Mouse (Mus musculus): Measurements from ENCODE around the gene Rgs6. TPM values are rescaled to one million over a fixed set of nuclear protein-coding genes. Genes with fewer than 3 reads are reported as not detected.

Gene Rgs6
- total RNA-seq, 2 experiments from 2014 or later: 13.7 to 15.8 TPM

- intact Hi-C loops (cut with DNase I): no loop called here
Observed at GRCm38 (mm10) chr12:82822821-82823620, 234.9 kb downstream of the Rgs6 start.

GRCm38 (mm10) chr12:82830333-82830732, 242.2 kb downstream of the Rgs6 start:
- intact Hi-C loops (cut with DNase I): no loop called here
- no peak for DNase-seq

More at GRCm38 (mm10) chr12:82822821-82823620, 234.9 kb downstream of the Rgs6 start:
- no peak for DNase-seq

DNA sequence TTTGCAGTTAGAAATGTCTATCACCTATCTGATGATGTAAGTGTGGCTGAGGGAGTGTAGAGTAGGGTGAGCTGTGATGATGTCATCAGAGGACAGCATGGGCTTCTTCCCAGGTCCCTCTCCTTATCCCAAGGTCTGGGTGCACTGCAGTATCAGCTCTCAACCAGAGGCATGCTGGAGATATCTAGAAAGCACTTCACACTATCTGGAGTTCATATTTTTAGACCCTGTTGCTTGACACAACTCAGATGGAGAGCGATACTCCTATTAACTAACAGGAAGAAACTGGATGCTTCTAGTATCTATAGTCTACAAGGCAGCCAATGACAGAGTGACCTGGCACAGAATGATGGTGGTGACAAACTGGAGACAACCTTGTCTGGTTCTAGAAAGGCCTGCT, 250.5 kb downstream of the Rgs6 start:
- no peak for DNase-seq
- intact Hi-C loops (cut with DNase I): no loop called here

DNA sequence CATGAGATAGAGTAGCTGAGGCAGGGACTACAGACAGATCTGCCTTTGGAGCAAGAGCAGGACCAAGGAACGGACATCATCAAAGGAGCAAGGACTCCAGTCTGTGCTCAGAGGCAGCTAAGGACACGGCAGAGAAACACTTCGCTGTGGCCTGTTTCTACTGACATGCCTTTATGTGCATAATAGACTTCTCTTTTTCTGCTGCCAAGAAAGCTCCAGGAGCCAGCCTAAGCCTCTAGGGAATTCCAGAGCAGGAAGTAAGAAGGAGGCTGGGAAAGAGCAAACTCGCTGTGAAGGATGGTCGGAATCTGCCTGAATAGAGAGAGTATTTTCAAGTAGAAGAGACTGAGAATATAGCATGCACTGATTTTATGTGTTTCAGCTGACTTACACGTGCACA, 253.5 kb downstream of the Rgs6 start:
- intact Hi-C loops (cut with DNase I): loop anchor here (10.0 kb wide), 1 partner anchor 93 kb away; no protein-coding TSS in a partner anchor
- DNase-seq: peak in 1 of 2 experiments; percentile 42

- DNase-seq: no peak
- intact Hi-C loops (cut with DNase I): loop anchor here (10.0 kb wide), 1 partner anchor 86 kb away; no protein-coding TSS in a partner anchor
Observed at GRCm38 (mm10) chr12:82848304-82848872, 260.3 kb downstream of the Rgs6 start.

- no peak for DNase-seq
- intact Hi-C loops (cut with DNase I): no loop called here
Observed at GRCm38 (mm10) chr12:82854902-82855301, 266.8 kb downstream of the Rgs6 start.

DNA sequence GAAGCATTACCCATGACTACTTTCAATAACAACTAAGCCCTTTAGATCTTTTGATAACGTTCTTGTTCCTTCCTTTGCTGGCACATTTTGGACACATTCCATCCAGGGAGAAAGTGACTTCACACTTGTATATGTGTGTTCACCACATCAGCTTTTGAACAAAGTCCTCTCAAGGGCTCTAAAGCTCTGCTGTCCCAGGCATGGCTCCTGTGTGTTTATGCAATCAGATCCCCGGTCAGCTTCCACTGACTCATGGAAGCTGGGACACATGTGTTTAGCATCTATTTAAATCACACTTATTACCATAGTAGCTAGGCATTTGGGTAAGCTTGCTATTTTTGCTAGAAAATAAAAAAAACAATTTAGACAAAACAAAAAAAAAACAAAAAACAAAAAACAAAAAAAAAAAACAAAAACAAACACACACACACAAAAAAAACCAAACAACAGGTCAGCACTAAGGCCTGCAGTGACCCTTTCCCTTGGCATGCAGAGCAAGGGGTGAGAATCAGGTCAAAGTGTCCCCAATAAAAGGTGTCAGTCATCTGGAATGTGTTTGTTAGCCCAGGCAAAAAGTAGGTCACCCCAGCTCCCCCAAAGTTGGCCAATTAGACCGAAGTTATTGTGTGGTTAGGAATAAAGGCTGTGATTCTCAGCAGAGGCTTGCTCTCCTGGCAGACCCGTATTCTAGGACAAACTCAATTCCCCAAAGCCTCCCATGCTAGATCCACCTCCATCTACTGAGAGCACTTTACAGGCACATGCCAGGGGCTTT, 267.4 kb downstream of the Rgs6 start:
- intact Hi-C loops (cut with DNase I): no loop called here
- peak in 1 of 2 experiments; percentile 5 for DNase-seq

DNA sequence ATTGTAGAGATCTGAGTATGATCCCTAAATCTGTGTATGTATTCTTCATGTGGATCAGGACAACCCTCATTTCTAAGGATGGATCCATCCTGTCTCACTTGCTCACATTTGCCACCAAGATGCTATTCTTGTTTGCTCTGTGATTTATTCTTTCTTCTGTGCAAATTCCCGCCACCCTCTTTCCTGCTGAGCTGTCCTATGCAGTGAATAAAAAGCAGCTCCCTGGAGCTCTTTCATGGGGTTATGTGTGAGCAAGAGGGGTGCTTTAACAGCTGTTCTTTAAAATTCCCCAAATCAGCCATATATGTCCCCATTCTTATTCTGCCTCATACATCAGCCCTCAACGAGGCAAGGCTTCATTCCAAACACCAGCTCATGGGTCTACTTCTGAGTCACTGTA, 277.6 kb downstream of the Rgs6 start:
- intact Hi-C loops (cut with DNase I): no loop called here
- DNase-seq: no peak

GRCm38 (mm10) chr12:82880711-82881110, 292.6 kb downstream of the Rgs6 start:
- intact Hi-C loops (cut with DNase I): no loop called here
- no peak for DNase-seq

GRCm38 (mm10) chr12:82883079-82883478, 295.0 kb downstream of the Rgs6 start:
- no peak for DNase-seq
- intact Hi-C loops (cut with DNase I): no loop called here

DNA sequence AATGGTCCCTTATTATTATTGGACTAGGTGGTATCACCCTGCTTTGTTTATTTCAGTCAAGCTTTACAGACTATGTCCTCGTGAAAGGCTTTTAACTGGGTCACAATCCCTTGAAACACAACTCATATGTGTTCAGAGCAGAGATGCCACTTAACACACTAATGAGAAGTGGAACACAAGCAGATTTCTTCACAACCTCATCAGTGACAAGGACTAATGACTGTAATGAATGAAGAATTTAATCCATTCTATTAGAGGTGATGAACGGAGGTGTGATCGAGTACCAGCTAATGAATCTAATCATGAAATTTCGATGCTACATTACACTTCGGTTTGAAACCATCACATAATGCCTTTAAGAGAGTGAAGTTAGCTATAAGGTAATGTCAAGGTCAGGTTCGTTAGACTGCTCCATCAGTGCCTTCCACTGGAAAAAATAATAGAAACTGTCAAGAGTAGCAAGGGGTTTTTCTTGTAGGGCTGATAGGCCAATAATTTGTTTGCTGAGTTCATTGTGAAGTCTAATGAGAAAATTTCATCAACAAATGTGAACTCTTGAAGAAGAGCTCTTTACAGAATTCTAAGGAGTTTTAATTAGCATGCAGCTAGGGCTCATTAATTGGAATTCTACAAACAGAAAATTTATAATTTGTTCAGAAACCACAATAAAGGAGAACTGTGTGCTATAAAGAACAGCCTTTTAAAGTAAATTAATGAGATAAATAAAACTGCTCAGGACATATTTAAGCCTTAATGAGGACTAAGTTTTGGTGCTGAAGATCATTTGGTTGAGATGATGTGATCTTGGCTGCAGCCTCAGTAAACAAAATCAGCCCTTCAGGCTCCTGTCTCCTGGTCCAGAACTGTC, 307.1 kb downstream of the Rgs6 start:
- intact Hi-C loops (cut with DNase I): no loop called here
- no peak for DNase-seq

GRCm38 (mm10) chr12:82905773-82906172, 317.7 kb downstream of the Rgs6 start:
- intact Hi-C loops (cut with DNase I): no loop called here
- DNase-seq: no peak

GRCm38 (mm10) chr12:82910846-82911245, 322.8 kb downstream of the Rgs6 start:
- intact Hi-C loops (cut with DNase I): no loop called here
- no peak for DNase-seq

DNA sequence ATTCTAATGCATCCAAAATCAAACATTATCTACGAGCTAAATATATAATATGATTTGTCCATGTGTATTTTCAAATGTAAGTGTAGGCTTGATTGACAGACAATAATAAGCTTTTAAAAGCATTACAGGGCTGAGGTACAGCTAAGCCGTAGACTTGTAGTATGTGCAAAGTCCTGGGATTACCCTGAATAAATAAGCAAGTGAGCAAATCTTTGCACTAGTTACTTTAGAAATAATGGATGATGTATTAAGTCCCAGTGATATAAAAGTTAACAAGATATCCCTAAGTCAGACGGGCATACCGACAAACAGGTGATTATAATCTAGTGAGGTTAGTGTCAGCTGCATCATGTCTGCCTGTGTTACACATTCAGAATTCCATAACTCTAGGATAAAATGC, 326.0 kb downstream of the Rgs6 start:
- intact Hi-C loops (cut with DNase I): no loop called here
- no peak for DNase-seq

- intact Hi-C loops (cut with DNase I): no loop called here
- DNase-seq: no peak
Observed at GRCm38 (mm10) chr12:82920146-82920545, 332.1 kb downstream of the Rgs6 start.

- intact Hi-C loops (cut with DNase I): no loop called here
- no peak for DNase-seq
Observed at GRCm38 (mm10) chr12:82921287-82922015, 333.4 kb downstream of the Rgs6 start.

- intact Hi-C loops (cut with DNase I): no loop called here
Observed at GRCm38 (mm10) chr12:82922856-82923506, 334.9 kb downstream of the Rgs6 start.

GRCm38 (mm10) chr12:82932706-82933461, 344.8 kb downstream of the Rgs6 start:
- intact Hi-C loops (cut with DNase I): loop anchor here (10.0 kb wide), 1 partner anchor 88 kb away; no protein-coding TSS in a partner anchor

More at GRCm38 (mm10) chr12:82922856-82923506, 334.9 kb downstream of the Rgs6 start:
- no peak for DNase-seq

More at GRCm38 (mm10) chr12:82932706-82933461, 344.8 kb downstream of the Rgs6 start:
- DNase-seq: peak; percentile 74 to 87

Measured in heart, postnatal 14 days (tissue).